Mouse (Mus musculus): ENCODE measurements at regions not wholly inside any gene's neighbourhood (a gene's known extent, or its start where the extent isn't known, plus 50 kb on each side); places are given as distances from the start of the nearest gene placed in this dataset.

DNA sequence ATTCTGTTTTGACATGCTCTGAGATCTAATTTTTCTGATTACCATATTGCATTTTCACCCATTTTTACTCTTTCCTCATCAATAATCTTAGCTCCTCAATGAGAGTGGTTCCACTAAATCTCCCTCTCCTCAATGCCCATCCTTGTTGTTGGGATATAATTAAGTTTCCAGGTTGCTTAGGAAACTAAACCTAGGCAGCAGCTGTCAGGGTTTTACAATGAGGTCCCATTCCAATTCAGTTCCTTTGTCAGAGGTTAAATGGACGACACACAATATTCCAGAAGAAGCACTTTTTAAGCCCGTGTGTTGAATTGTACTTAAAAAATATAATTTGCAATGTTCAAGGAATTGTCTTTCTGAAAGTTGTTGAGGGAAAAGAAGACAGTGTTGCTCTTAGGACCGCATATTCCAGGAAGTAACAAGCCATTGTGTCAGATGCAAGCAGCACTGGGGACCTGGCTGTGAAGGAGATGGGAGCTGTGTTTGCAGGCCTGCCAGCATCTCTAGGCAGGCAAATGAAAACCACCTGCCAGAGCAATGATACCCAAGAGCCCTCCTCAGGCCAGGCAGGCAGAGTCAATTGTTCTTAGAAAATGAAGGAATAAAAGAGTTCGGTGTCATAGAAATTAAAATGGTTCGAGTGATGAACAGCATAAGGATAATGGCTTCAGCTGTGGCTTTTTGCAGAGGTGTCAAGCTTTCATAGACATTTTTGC is 492.2 kb upstream of the Pbx1 start:
- TF ChIP-seq CTCF (IDR thresholded peaks at IDR 0.05) (no peak), EP300 (IDR thresholded peaks at IDR 0.05) (no peak)
